ENCODE assay signal across 8 mouse cellular contexts in genomic region chr10:80298571-80299281, GRCm38 (mm10). TPM values are rescaled to one million over a fixed set of nuclear protein-coding genes. Genes with fewer than 3 reads are reported as not detected.
A peak's percentile ranks its signal among the peaks of the same experiment; 100 is the strongest.
DNase-seq lines count a peak whose midpoint lies in the region; ATAC-seq lines count a peak whose summit lies in the region.

No protein-coding gene starts in this region.

- peak; percentile 67 for ATAC-seq in frontal cortex, adult (ENCODE audit: low TSS enrichment)
- ATAC-seq in midbrain, embryonic 12.5 days (ENCODE audit: low FRiP score, low read depth) = peak; percentile 80
- ATAC-seq in liver, embryonic 11.5 days (replicated peaks; ENCODE audit: low FRiP score) = no peak

- H3K27ac ChIP-seq in midbrain, embryonic 12.5 days (replicated peaks) = peak overlapping the region; percentile 98
- no peak overlapping the region for H3K27ac ChIP-seq in liver, embryonic 11.5 days (ENCODE audit: low read depth, low read length)

- H3K4me1 ChIP-seq in midbrain, embryonic 12.5 days = peaks cover 88% of the 10 kb centered on the region
- H3K4me1 ChIP-seq in liver, embryonic 11.5 days (replicated peaks; ENCODE audit: control insufficient read depth, insufficient read depth, low read length) = peaks cover 20% of the 10 kb centered on the region

- peaks cover 31% of the 10 kb centered on the region for H3K36me3 ChIP-seq in midbrain, embryonic 12.5 days
- peaks cover 11% of the 10 kb centered on the region for H3K36me3 ChIP-seq in liver, embryonic 11.5 days (ENCODE audit: control insufficient read depth, insufficient read depth, low read length)

- no peaks in the 10 kb centered on the region; the same call in none of the 2 replicates for H3K27me3 ChIP-seq in midbrain, embryonic 12.5 days
- peaks cover 58% of the 10 kb centered on the region for H3K27me3 ChIP-seq in liver, embryonic 11.5 days (replicated peaks; ENCODE audit: control insufficient read depth, insufficient read depth, low read length)

- H3K9ac ChIP-seq in midbrain, embryonic 12.5 days (replicated peaks) = peak overlapping the region; percentile 98
- no peak overlapping the region for H3K9ac ChIP-seq in liver, embryonic 11.5 days (ENCODE audit: low read depth, low read length)

- 3% methylated on average over 26 of the region's 26 CpGs for WGBS in midbrain, embryonic 12.5 days
- 7% methylated on average over 26 of the region's 26 CpGs for WGBS in liver, embryonic 11.5 days

- no peaks in the 10 kb centered on the region for H3K9me3 ChIP-seq in midbrain, embryonic 12.5 days
- H3K9me3 ChIP-seq in liver, embryonic 11.5 days (ENCODE audit: control insufficient read depth, low read length) = no peaks in the 10 kb centered on the region

- peak; percentile 98 for DNase-seq in heart, adult 11 months
- no peak for DNase-seq in heart, adult 8-10 months (ENCODE audit: low spot score)
- DNase-seq in cerebellum, adult 9-10 months = peak; percentile 92
- peak; percentile 92 to 93 for DNase-seq in layer of hippocampus, adult 18-20 months (ENCODE audit: low spot score in 2 of 2)
- DNase-seq in testis, postnatal 14 days (ENCODE audit: low spot score) = peak; percentile 51
- DNase-seq in liver, embryonic 11.5 days (ENCODE audit: low spot score) = no peak

- H3K4me3 ChIP-seq in midbrain, embryonic 12.5 days = peak overlapping the region; percentile 78
- H3K4me3 ChIP-seq in liver, embryonic 11.5 days (ENCODE audit: low read depth, low read length) = no peak overlapping the region

- H3K4me2 ChIP-seq in midbrain, embryonic 12.5 days (replicated peaks) = peak overlapping the region; percentile 79
- no peak overlapping the region for H3K4me2 ChIP-seq in liver, embryonic 11.5 days

RNA-seq across cellular contexts. Expression of gene Apc2, which starts 2.9 kb away (rescaled TPM):
- 1 to 10 TPM; 2.2 to 3.1 (median 2.2) TPM for total RNA-seq in heart, adult 8-10 months (2022)
- total RNA-seq in layer of hippocampus, adult 18-20 months (2021) = 10 to 100 TPM; 94.5 to 95.5 TPM
- 181 and 193 TPM in 2 replicates for polyA plus RNA-seq in midbrain, embryonic 12.5 days (2016; fragmentation: Nextera tagmentation; extraction: Ambion mirVana)
- 0.30 and 0.45 TPM in 2 replicates for polyA plus RNA-seq in liver, embryonic 11.5 days (2014; fragmentation: Nextera tagmentation; extraction: Ambion mirVana)

RNA-seq across cellular contexts. Expression of gene Rps15, which starts 6.5 kb away (rescaled TPM):
- total RNA-seq in heart, adult 8-10 months (2022) = 100 to 1,000 TPM; 763 to 919 (median 846) TPM
- 1,000 to 10,000 TPM in 1 of 2 experiments, 100 to 1,000 TPM in 1; 997 to 1,043 TPM for total RNA-seq in layer of hippocampus, adult 18-20 months (2021)
- polyA plus RNA-seq in midbrain, embryonic 12.5 days (2016; fragmentation: Nextera tagmentation; extraction: Ambion mirVana) = 671 and 694 TPM in 2 replicates
- 1,270 and 1,408 TPM in 2 replicates for polyA plus RNA-seq in liver, embryonic 11.5 days (2014; fragmentation: Nextera tagmentation; extraction: Ambion mirVana)

RNA-seq across cellular contexts. Expression of gene 2310011J03Rik, which starts 21.6 kb away (rescaled TPM):
- 10 to 100 TPM; 14.3 to 19.8 (median 16.3) TPM for total RNA-seq in heart, adult 8-10 months (2022)
- total RNA-seq in layer of hippocampus, adult 18-20 months (2021) = 10 to 100 TPM; 25.0 to 25.9 TPM
- polyA plus RNA-seq in midbrain, embryonic 12.5 days (2016; fragmentation: Nextera tagmentation; extraction: Ambion mirVana) = 36.2 and 44.5 TPM in 2 replicates
- polyA plus RNA-seq in liver, embryonic 11.5 days (2014; fragmentation: Nextera tagmentation; extraction: Ambion mirVana) = 46.2 and 47.8 TPM in 2 replicates

RNA-seq across cellular contexts. Expression of gene Pcsk4, which starts 30.6 kb away (rescaled TPM):
- total RNA-seq in heart, adult 8-10 months (2022) = 1 to 10 TPM; 1.7 to 3.1 (median 2.7) TPM
- total RNA-seq in layer of hippocampus, adult 18-20 months (2021) = 1 to 10 TPM; 3.5 to 3.8 TPM
- polyA plus RNA-seq in midbrain, embryonic 12.5 days (2016; fragmentation: Nextera tagmentation; extraction: Ambion mirVana) = 2.4 and 3.7 TPM in 2 replicates
- 12.6 and 12.8 TPM in 2 replicates for polyA plus RNA-seq in liver, embryonic 11.5 days (2014; fragmentation: Nextera tagmentation; extraction: Ambion mirVana)

RNA-seq across cellular contexts. Expression of gene Reep6, which starts 31.0 kb away (rescaled TPM):
- 1 to 10 TPM; 3.1 to 7.6 (median 5.0) TPM for total RNA-seq in heart, adult 8-10 months (2022)
- 10 to 100 TPM; 10.3 to 10.9 TPM for total RNA-seq in layer of hippocampus, adult 18-20 months (2021)
- polyA plus RNA-seq in midbrain, embryonic 12.5 days (2016; fragmentation: Nextera tagmentation; extraction: Ambion mirVana) = 3.1 and 4.3 TPM in 2 replicates
- polyA plus RNA-seq in liver, embryonic 11.5 days (2014; fragmentation: Nextera tagmentation; extraction: Ambion mirVana) = 74.3 and 76.1 TPM in 2 replicates

Comparison
In these comparisons a context has a peak if more than half of its experiments do, and no peak if none do; other contexts are left out.
1. DNase-seq: peak in heart, adult 11 months (single experiment), cerebellum, adult 9-10 months (single experiment), layer of hippocampus, adult 18-20 months (2 of 2) and testis, postnatal 14 days (single experiment); none in heart, adult 8-10 months (single experiment) and liver, embryonic 11.5 days (single experiment).
2. RNA of gene Apc2, which starts 2.9 kb away (total RNA-seq): 94.5 to 95.5 TPM in layer of hippocampus, adult 18-20 months; 2.2 to 3.1 TPM in heart, adult 8-10 months; every median in the first group is over 10 times any median in the second.